Mouse (Mus musculus) hindbrain, embryonic 15.5 days (tissue): ENCODE measurements at regions not wholly inside any gene's neighbourhood (a gene's known extent, or its start where the extent isn't known, plus 50 kb on each side); places are given as distances from the start of the nearest gene placed in this dataset.
A peak's percentile ranks its signal among the peaks of the same experiment; 100 is the strongest.

Source experiments
- ATAC-seq: fragments of 200-750 bp; cut with Nextera tagmentation; 2 replicates; pipeline ENCODE4 v1.8.0; 2017; ENCODE audit warnings: low read depth, moderate number of reproducible peaks, moderate TSS enrichment; ENCODE audit not compliant: low FRiP score
- H3K27ac ChIP-seq: fragments of 300-500 bp; sonication (generic); replicated peaks from 2 replicates; pipeline ENCODE4 v1.5.1; 2015; ENCODE audit warnings: mild to moderate bottlenecking, inconsistent platforms
- H3K27me3 ChIP-seq: fragments of 300-500 bp; sonication (generic); 2 replicates; pipeline ENCODE4 v1.6.1; 2015; ENCODE audit warnings: control low read depth, inconsistent platforms
- H3K36me3 ChIP-seq: fragments of 300-500 bp; sonication (generic); 2 replicates; pipeline ENCODE4 v1.6.1; 2015; ENCODE audit warnings: control low read depth, inconsistent platforms
- H3K4me1 ChIP-seq: fragments of 300-500 bp; sonication (generic); replicated peaks from 2 replicates; pipeline ENCODE4 v1.6.1; 2015; ENCODE audit warnings: control low read depth, inconsistent platforms
- H3K4me2 ChIP-seq: fragments of 300-500 bp; sonication (generic); 2 replicates; pipeline ENCODE4 v1.6.1; 2015; ENCODE audit warnings: moderate library complexity, mild to moderate bottlenecking, inconsistent platforms
- H3K4me3 ChIP-seq: fragments of 300-500 bp; sonication (generic); 2 replicates; pipeline ENCODE4 v1.5.1; 2015; ENCODE audit warnings: mild to moderate bottlenecking, inconsistent platforms
- H3K9ac ChIP-seq: fragments of 300-500 bp; sonication (generic); 2 replicates; pipeline ENCODE4 v1.6.1; 2015; ENCODE audit warnings: inconsistent platforms
- H3K9me3 ChIP-seq: fragments of 300-500 bp; sonication (generic); 2 replicates; pipeline ENCODE4 v1.6.1; 2016; ENCODE audit warnings: control low read depth, inconsistent platforms
- WGBS: fragments of 180-500 bp; shearing (Covaris S2); methylation state at CpG from one replicate; pipeline ENCODE4 v1.1.7; 2015; 5-methylcytosine and 5-hydroxymethylcytosine counted together

- Histone ChIP-seq H3K9me3 (no peaks in the 10 kb centered on the region), H3K4me2 (no peak overlapping the region), H3K27ac (no peak overlapping the region), H3K9ac (no peak overlapping the region), H3K36me3 (no peaks in the 10 kb centered on the region), H3K27me3 (no peaks in the 10 kb centered on the region), H3K4me1 (no peaks in the 10 kb centered on the region), H3K4me3 (no peak overlapping the region)
- 77% methylated on average over 5 of the region's 5 CpGs for WGBS
- ATAC-seq: no peak
These were observed 545.4 kb upstream of the Atp11b start for GRCm38 (mm10) chr3:35208526-35208925.

DNA sequence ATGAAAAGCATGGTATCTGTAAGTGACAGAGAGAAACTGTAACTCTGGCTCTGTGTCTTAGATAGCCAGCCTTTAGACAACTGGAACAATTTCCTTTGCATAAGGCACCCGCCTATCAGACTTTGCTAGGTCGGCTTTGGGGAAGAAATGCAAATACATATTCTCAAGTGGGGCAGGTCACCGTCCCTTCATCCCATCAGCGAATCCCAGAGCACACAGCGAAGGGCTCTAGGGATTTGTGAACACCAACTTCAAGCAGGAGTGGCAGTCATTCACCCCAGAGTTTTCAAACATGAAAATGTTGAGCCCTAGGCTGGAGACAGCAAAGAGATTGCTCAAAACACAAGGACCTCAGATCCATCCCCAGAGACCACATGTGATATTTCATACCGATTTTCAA is 534.5 kb upstream of the Atp11b start:
- Histone ChIP-seq H3K36me3 (no peaks in the 10 kb centered on the region), H3K4me2 (no peak overlapping the region), H3K4me3 (no peak overlapping the region), H3K9ac (no peak overlapping the region), H3K27ac (no peak overlapping the region), H3K9me3 (no peaks in the 10 kb centered on the region), H3K4me1 (peaks cover 6% of the 10 kb centered on the region; the same call in 1 of the 2 replicates), H3K27me3 (no peaks in the 10 kb centered on the region)
- no peak for ATAC-seq
- 92% methylated on average over 6 of the region's 6 CpGs for WGBS

DNA sequence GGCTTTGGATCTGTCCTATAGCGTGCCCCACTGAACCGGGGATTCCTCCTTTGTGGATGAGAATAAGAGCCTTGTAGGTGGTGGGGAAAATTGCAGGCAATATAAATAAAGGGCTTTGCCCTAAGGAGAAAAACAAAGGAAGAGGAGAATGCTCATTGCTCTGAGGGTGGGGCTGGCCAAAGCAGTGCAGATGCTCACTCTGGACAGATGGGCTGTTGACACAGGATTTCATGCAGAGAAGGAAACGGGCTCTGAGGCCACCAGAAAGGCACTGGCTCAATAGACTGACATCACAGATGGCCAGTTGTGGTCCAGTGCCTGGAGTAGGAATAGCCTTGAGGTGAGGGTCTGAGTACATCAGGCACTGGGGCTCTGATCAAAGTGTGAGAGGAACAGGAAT is 532.7 kb upstream of the Atp11b start:
- H3K4me1 ChIP-seq: peaks cover 15% of the 10 kb centered on the region; the same call in 1 of the 2 replicates
- no peak overlapping the region for H3K4me3 ChIP-seq
- no peak for ATAC-seq
- H3K9me3 ChIP-seq: no peaks in the 10 kb centered on the region
- no peak overlapping the region for H3K27ac ChIP-seq
- WGBS: 21% methylated on average over 3 of the region's 3 CpGs
- no peak overlapping the region for H3K9ac ChIP-seq
- no peaks in the 10 kb centered on the region for H3K36me3 ChIP-seq
- no peaks in the 10 kb centered on the region for H3K27me3 ChIP-seq
- H3K4me2 ChIP-seq: no peak overlapping the region

DNA sequence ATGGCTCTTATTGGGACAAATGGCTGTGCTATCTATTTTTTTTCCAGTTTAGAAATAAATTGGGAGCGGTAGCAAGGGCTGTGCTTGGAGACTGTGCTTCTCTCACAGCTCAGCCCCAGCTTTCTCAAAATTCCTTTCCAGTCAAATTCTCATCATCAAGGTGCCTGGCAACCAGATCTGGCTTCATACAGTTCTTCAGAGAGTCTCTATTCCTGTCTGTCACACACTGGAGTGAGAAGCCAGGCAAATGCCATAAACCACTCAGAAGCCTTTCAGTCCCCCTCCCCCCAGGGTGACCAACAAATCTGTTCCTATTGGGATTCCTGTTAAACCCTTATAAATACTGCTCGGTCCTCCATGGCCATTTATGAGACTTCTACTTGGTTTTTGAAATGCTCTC is 531.7 kb upstream of the Atp11b start:
- ATAC-seq: no peak
- Histone ChIP-seq H3K4me2 (no peak overlapping the region), H3K36me3 (no peaks in the 10 kb centered on the region), H3K4me1 (peaks cover 15% of the 10 kb centered on the region; the same call in 1 of the 2 replicates), H3K27ac (no peak overlapping the region), H3K27me3 (no peaks in the 10 kb centered on the region), H3K4me3 (no peak overlapping the region), H3K9ac (no peak overlapping the region), H3K9me3 (no peaks in the 10 kb centered on the region)
- 33% methylated on average over 2 of the region's 2 CpGs for WGBS

- Histone ChIP-seq H3K36me3 (no peaks in the 10 kb centered on the region), H3K9me3 (no peaks in the 10 kb centered on the region), H3K27ac (no peak overlapping the region), H3K4me2 (peak overlapping the region; percentile 41), H3K4me1 (peaks cover 15% of the 10 kb centered on the region; the same call in 1 of the 2 replicates), H3K4me3 (no peak overlapping the region), H3K9ac (no peak overlapping the region), H3K27me3 (no peaks in the 10 kb centered on the region)
- ATAC-seq: peak; percentile 91
- 14% methylated on average over 12 of the region's 12 CpGs for WGBS
These were observed 528.7 kb upstream of the Atp11b start for GRCm38 (mm10) chr3:35225051-35225701.

DNA sequence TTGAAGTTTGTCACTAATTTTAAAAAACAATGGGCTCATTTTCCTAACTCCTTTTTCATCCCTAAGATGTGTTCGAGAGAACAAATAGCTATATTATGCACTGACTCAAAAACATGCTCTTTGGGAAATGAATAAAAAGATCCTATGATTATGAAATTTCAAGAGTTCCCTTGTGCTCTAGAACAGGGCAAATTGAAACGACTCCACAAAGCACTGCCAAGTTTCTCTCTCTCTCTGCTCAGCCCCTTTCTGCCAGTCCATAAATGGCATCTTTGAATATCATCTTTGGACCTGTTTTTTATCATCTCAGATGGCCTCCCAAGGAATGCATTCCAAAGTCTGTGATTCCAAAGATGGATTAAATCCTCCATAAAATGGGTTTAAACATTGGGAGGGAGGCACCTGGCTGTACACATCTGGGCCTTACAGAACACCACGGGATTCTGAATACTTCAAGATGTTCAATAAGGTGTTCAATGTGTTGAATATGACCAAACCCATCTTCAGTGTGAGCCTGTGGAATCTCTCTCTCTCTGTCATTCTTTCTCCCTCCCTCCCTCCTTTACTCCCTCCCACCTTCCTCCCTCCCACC is 528.0 kb upstream of the Atp11b start:
- Histone ChIP-seq H3K27me3 (no peaks in the 10 kb centered on the region), H3K4me1 (peaks cover 15% of the 10 kb centered on the region; the same call in 1 of the 2 replicates), H3K9me3 (no peaks in the 10 kb centered on the region), H3K27ac (no peak overlapping the region), H3K4me2 (peak overlapping the region; percentile 41), H3K9ac (no peak overlapping the region), H3K36me3 (no peaks in the 10 kb centered on the region), H3K4me3 (no peak overlapping the region)
- ATAC-seq: no peak
- 40% methylated on average over 3 of the region's 3 CpGs for WGBS

- H3K27ac ChIP-seq: no peak overlapping the region
- no peak overlapping the region for H3K9ac ChIP-seq
- no peaks in the 10 kb centered on the region for H3K9me3 ChIP-seq
- H3K4me2 ChIP-seq: no peak overlapping the region
- H3K4me1 ChIP-seq: no peaks in the 10 kb centered on the region; the same call in 1 of the 2 replicates
- no peak overlapping the region for H3K4me3 ChIP-seq
- no peaks in the 10 kb centered on the region for H3K27me3 ChIP-seq
- ATAC-seq: no peak
- WGBS: 88% methylated on average over 10 of the region's 10 CpGs
- no peaks in the 10 kb centered on the region for H3K36me3 ChIP-seq
These were observed 522.6 kb upstream of the Atp11b start for GRCm38 (mm10) chr3:35231158-35231928.

- H3K4me1 ChIP-seq: no peaks in the 10 kb centered on the region; the same call in 1 of the 2 replicates
- no peak overlapping the region for H3K9ac ChIP-seq
- no peak overlapping the region for H3K27ac ChIP-seq
- no peak overlapping the region for H3K4me3 ChIP-seq
- H3K36me3 ChIP-seq: no peaks in the 10 kb centered on the region
- no peak for ATAC-seq
- no peak overlapping the region for H3K4me2 ChIP-seq
- WGBS: 59% methylated on average over 1 of the region's 1 CpGs
- H3K9me3 ChIP-seq: no peaks in the 10 kb centered on the region
- H3K27me3 ChIP-seq: no peaks in the 10 kb centered on the region
These were observed 521.4 kb upstream of the Atp11b start for GRCm38 (mm10) chr3:35232487-35232886.

- no peak for ATAC-seq
- Histone ChIP-seq H3K27me3 (no peaks in the 10 kb centered on the region), H3K4me3 (no peak overlapping the region), H3K4me1 (no peaks in the 10 kb centered on the region; the same call in 1 of the 2 replicates), H3K4me2 (no peak overlapping the region), H3K36me3 (no peaks in the 10 kb centered on the region), H3K27ac (no peak overlapping the region), H3K9me3 (no peaks in the 10 kb centered on the region), H3K9ac (no peak overlapping the region)
- 84% methylated on average over 3 of the region's 3 CpGs for WGBS
These were observed 518.8 kb upstream of the Atp11b start for GRCm38 (mm10) chr3:35235066-35235465.

GRCm38 (mm10) chr3:35235772-35236171 is 518.1 kb upstream of the Atp11b start:
- Histone ChIP-seq H3K4me3 (no peak overlapping the region), H3K4me1 (no peaks in the 10 kb centered on the region; the same call in 1 of the 2 replicates), H3K36me3 (no peaks in the 10 kb centered on the region), H3K9ac (no peak overlapping the region), H3K27me3 (no peaks in the 10 kb centered on the region), H3K27ac (no peak overlapping the region), H3K4me2 (no peak overlapping the region), H3K9me3 (no peaks in the 10 kb centered on the region)
- whole genome bisulfite sequencing: 43% methylated on average over 5 of the region's 5 CpGs
- ATAC-seq: no peak

GRCm38 (mm10) chr3:35237342-35237741 is 516.6 kb upstream of the Atp11b start:
- Histone ChIP-seq H3K27ac (no peak overlapping the region), H3K4me1 (no peaks in the 10 kb centered on the region; the same call in 1 of the 2 replicates), H3K9me3 (no peaks in the 10 kb centered on the region), H3K27me3 (no peaks in the 10 kb centered on the region), H3K4me2 (no peak overlapping the region), H3K36me3 (no peaks in the 10 kb centered on the region), H3K4me3 (no peak overlapping the region), H3K9ac (no peak overlapping the region)
- ATAC-seq: no peak
- WGBS: 87% methylated on average over 6 of the region's 6 CpGs

- Histone ChIP-seq H3K4me2 (no peak overlapping the region), H3K4me1 (0 out of 2 replicates have a peak, but pooled peaks cover 2% of the 10 kb centered on the region), H3K36me3 (no peaks in the 10 kb centered on the region), H3K4me3 (no peak overlapping the region), H3K27me3 (no peaks in the 10 kb centered on the region), H3K27ac (no peak overlapping the region), H3K9ac (no peak overlapping the region), H3K9me3 (no peaks in the 10 kb centered on the region)
- ATAC-seq: no peak
- WGBS: 39% methylated on average over 6 of the region's 6 CpGs
These were observed 511.6 kb upstream of the Atp11b start for GRCm38 (mm10) chr3:35242349-35242748.
